Mouse (Mus musculus) CH12.LX (cell line): ENCODE measurements around the gene Tstd1.

Experiments used
- CTCF ChIP-seq, 2 experiments: IDR thresholded peaks in 1 of 2; conservative IDR thresholded peaks in 1 of 2; 2 replicates each; pipeline ENCODE4 v1.5.1; 2011 to 2012; ENCODE audit warnings: low read depth in 2 of 2, low read length in 2 of 2, improper control_type of control experiment in 1 of 2, inconsistent platforms in 1 of 2, mild to moderate bottlenecking in 1 of 2, moderate library complexity in 1 of 2
- MEF2A ChIP-seq: IDR thresholded peaks from 2 replicates; pipeline ENCODE4 v1.6.1; 2014; ENCODE audit warnings: low read depth, mild to moderate bottlenecking, inconsistent platforms, low read length, improper control_type of control experiment, borderline replicate concordance
- RCOR1 ChIP-seq: conservative IDR thresholded peaks from 2 replicates; pipeline ENCODE4 v1.6.1; 2012; ENCODE audit warnings: low read depth, mild to moderate bottlenecking, inconsistent platforms, low read length, improper control_type of control experiment

GRCm38 (mm10) chr1:171424638-171425037 lies 6.0 kb downstream of the Tstd1 start:
- TF ChIP-seq CTCF (conservative IDR thresholded peaks at IDR 0.05 in 1 of 2, IDR thresholded peaks at IDR 0.05 in 1 of 2; ENCODE audit: low read depth in 2 of 2, low read length in 2 of 2) (no peak), RCOR1 (no peak), MEF2A (no peak)
